ENCODE assay signal across 17 mouse cellular contexts in the genomic region with DNA sequence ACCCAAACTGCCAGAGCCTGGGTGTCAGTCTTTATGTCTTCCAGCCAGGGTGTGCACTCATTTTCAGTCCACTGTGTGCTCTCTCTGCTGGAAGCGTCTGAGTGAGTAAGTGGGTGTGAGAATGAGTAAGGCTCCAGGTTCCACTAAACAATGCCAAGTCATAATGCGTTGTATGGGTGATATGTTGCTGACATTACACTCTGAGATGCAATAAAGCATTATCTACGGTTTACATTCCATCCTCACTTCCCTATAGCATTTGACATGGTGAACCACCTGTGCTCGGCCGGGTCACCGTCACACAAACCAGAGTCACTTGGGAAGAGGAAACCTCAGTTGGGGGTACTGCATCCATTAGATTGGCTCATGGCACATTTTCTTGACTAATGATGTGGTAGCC.
"Had no signal": no experiment of that assay in that cellular context is flagged by ENCODE, and none has a peak within 500 bp of the region (broad histone marks: within the 10 kb centered on the region; RNA-seq: fewer than 3 reads in every experiment).

No protein-coding gene starts in this region.

- H3K4me1 ChIP-seq: midbrain, embryonic 12.5 days; midbrain, embryonic 15.5 days; neural tube, embryonic 12.5 days; neural tube, embryonic 15.5 days; stomach, embryonic 15.5 days had no signal

- H3K9me3 ChIP-seq: limb, embryonic 10.5 days; limb, embryonic 13.5 days; liver, embryonic 13.5 days; midbrain, embryonic 12.5 days; midbrain, embryonic 15.5 days; neural tube, embryonic 12.5 days; neural tube, embryonic 15.5 days; stomach, embryonic 15.5 days had no signal

- DNase-seq: kidney, adult 11 months; kidney, adult 8-10 months; kidney, postnatal 14 days; kidney, postnatal 4 days; liver; liver, embryonic 13.5 days; lung, adult 2 months; thymus, adult 18-20 months; thymus, postnatal 36 days had no signal

- H3K27ac ChIP-seq: limb, embryonic 10.5 days; limb, embryonic 13.5 days; liver, embryonic 13.5 days; macrophage; midbrain, embryonic 12.5 days; midbrain, embryonic 15.5 days; neural tube, embryonic 12.5 days; neural tube, embryonic 15.5 days; stomach, embryonic 15.5 days had no signal

- H3K9ac ChIP-seq: limb, embryonic 13.5 days; liver, embryonic 13.5 days; midbrain, embryonic 12.5 days; midbrain, embryonic 15.5 days; neural tube, embryonic 12.5 days; neural tube, embryonic 15.5 days; stomach, embryonic 15.5 days had no signal

- H3K36me3 ChIP-seq: limb, embryonic 10.5 days; limb, embryonic 13.5 days; liver, embryonic 13.5 days; midbrain, embryonic 12.5 days; midbrain, embryonic 15.5 days; neural tube, embryonic 12.5 days; neural tube, embryonic 15.5 days; stomach, embryonic 15.5 days had no signal

- H3K27me3 ChIP-seq: limb, embryonic 13.5 days; midbrain, embryonic 12.5 days; midbrain, embryonic 15.5 days; neural tube, embryonic 12.5 days; neural tube, embryonic 15.5 days; stomach, embryonic 15.5 days had no signal

- H3K4me3 ChIP-seq: limb, embryonic 10.5 days; limb, embryonic 13.5 days; liver, embryonic 13.5 days; midbrain, embryonic 12.5 days; midbrain, embryonic 15.5 days; neural tube, embryonic 12.5 days; neural tube, embryonic 15.5 days; stomach, embryonic 15.5 days had no signal
